Mouse (Mus musculus) heart, adult 18-20 months (tissue): ENCODE data around the gene Slc12a3. TPM values are rescaled to one million over a fixed set of nuclear protein-coding genes. Genes with fewer than 3 reads are reported as not detected.

Source experiments
- DNase-seq, 2 experiments: peaks; one replicate each; pipeline ENCODE4 v3.0.0; 2021 to 2022; ENCODE audit warnings: mixed read lengths in 1 of 2
- total RNA-seq, 2 experiments: library from RNA; stranded (reverse); gene quantifications; 2 replicates each; pipeline ENCODE4 v1.2.3; 2021

Slc12a3 gene
- total RNA-seq, 2 experiments from 2014 or later = 0.12 to 0.41 TPM

DNA sequence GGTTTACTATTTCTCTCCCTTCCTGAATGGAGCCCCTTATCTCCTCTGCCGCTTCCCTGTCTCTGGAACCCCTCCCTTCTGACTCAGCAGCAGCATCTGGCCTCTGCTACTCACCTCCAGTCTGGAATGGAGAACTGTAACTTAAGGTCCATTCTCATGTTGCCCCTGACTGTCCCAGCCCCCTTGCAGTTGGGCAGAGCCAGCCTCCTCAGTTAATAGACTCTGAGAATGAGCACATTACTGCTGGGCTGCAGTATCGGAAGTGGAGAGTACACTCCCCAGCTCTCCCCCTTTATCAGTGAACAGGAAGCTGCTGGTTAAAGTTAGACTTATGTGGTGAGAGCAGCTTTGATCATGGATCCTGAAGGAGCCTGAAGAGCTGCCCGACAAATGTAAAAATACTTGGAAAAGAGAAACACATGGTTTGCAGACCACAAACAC is 46.6 kb downstream of the Slc12a3 start:
- DNase-seq = no peak

DNA sequence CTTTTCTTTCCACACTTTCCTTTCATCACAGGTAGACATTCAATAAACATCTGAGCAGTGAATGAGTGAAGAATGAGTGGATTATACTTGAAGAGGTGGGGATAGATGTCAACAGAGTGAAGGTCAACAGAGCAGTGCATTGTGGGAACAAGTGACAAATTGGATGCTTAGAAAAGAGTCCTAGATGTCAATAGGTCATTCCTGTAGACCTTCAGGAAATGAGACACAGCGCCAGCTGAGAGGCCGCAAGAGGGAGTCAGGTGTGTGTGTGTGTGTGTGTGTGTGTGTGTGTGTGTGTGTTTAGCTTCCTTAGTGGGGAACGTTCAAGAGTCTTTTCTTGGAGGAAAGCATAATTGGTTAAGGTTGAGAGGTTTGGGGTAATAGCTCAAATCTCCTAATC is 47.2 kb downstream of the Slc12a3 start:
- DNase-seq = no peak

DNA sequence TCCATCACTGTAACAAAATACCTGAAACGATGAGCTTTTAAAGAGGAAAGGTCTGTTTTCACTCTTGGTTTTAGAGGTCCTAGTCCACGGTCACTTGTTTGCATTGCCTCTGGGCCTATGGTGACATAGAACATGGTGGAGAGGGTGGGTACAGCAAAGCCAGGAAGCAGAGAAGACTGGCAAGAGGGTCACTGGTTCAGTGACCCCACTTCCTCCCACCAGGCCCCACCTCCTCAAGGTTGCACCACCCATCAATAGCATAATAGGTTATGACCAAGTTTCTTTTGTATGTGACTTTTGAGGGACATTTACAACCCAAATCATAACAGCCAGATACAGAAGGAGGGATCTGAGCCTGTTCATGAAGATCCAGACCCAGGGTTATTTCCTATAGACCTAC is 47.6 kb downstream of the Slc12a3 start:
- no peak for DNase-seq

DNA sequence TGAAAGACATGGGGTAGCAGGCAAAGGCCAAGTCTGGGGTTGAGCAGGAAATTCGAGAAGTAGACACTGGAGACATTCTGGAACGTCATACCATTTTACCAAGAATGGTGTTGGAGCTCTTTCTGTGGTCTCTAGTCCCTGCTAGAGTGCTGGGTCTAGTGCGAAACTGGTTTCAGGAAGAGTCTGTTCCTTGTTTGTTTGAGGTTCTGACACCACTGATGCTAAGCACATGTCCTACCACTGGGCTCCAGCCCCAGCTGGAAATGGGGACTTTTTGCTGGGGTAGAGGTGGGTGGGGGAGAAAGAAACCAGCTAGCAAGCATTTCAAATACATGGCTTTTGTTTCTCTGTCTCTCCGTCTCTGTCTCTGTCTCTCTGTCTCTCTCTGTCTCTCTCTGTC is 48.0 kb downstream of the Slc12a3 start:
- peak in 1 of 2 experiments; percentile 69 for DNase-seq

DNA sequence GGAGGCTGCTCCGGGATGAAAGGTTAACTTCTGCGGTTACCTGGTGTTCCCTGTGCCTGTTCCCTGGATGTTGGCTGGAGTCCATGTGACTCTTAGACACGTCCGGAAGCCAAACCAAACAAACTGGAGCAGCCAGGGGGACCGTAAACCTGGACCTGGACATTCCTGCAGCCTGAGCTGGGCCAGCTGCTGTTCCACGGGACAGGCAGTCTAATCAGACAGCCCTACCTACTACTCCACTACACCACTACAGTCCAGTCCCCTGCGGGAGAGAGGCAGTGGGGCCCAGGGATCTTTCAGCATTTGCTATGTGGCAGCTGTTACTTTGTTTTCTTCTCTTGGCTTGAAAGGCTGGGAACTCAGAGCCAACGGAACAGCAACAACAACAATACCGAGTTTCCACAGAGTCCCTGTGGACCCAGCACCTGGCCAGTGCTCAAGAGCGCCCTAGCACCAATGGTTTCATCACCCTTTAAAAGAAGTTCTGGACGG is 48.8 kb downstream of the Slc12a3 start:
- DNase-seq = peak; percentile 82 to 88

DNA sequence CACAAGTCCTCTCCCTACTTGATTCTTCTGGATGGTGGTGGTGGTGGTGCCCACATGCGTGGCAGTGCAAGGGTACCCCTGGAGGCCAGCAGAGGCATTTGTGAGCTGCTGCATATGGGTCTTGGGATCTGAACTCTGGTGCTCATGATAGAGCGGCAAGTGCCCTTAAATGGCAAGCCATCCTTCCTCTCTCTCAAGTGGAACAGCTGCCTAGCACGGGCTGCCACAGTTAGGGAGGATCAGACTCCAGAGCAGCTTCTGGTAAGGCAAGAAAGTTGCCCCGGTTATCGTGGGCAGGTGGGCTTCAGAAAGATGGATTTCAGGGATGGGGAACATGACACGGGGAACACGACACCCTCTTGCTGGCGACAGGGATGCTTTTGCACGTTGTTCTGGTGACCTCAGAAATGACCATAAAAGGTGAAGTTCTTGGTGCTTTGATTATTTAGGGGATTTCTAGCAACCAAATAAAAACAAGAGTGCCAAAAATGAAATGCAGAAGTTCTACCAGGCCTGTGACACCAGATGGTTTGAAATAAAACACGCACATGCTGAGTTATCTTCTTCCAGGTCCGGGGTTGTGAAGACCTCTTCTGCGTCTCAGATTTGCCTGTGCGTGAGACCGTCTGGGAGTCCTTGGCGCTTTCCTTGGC is 49.9 kb downstream of the Slc12a3 start:
- no peak for DNase-seq

DNA sequence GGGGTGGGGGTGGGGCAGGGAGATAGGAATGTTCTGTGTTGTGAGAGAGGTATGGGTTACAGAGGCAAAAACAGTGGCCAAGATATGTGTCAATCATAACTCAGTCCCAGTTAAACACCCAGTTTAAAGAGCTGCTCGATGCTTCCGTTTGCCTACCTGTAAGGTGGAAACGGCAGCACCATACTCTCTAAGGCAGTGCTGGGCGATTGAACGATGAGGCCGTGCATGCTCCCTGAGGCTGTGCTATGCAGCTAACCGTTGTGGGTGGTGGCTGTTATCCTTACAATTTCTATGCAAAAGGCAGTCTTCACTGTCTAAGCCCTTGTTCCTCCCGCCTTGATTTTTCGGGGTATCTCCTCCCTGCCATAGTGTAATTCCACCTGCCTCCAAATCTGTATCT is 50.7 kb downstream of the Slc12a3 start:
- DNase-seq = no peak

DNA sequence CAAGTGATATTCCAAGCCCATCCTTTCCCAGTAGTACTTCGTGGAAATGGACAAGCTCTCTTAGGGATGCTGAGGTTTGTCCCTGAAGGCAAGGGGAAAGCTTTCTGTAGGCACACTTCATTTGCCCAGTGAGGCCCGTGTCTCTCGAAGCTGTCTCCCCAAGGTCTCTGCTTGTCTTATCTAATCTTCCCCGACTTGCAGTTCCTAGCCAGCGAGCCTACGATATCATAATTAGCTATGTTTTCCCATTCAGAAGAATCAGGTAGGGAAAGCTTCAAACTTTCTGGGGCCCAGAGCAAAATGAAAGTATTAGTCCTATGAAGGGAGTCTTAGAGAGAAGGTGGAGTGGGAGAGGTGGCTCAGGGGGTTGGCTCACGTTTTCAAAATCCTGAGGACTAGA is 55.2 kb downstream of the Slc12a3 start:
- DNase-seq = no peak

DNA sequence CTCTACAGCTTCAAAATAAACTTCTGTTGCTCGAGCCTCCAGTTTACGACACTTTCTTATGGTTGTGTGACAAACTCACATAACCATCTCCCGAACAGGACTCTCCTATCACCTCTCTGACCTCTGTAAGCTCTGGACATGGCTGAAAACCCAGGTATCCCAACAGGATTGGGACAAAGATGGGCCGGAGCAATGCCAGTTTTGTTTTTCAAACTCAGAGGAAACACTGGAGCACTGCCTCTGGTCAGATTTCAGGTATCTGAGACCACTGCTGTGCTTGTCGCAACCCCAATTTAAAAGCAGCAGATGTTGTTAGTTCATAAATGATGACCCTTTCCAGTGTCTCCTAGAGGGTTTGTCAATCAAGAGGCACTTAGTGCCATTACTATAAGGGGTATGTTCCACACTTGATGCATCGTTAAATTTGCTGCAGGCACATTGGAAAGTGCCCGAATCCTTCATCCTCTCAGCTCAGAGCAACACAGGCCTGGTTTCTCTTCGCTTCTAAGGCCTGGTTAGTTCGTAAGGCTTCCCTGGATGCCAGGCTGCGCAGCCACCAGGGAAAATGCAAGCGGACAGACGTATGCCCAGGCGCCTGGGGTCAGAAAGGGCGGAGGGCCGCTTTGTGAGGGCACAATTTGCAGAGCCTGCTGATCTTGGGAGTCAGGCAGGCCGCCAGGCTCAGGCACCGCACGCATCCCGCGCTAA is 56.7 kb downstream of the Slc12a3 start:
- no peak for DNase-seq

DNA sequence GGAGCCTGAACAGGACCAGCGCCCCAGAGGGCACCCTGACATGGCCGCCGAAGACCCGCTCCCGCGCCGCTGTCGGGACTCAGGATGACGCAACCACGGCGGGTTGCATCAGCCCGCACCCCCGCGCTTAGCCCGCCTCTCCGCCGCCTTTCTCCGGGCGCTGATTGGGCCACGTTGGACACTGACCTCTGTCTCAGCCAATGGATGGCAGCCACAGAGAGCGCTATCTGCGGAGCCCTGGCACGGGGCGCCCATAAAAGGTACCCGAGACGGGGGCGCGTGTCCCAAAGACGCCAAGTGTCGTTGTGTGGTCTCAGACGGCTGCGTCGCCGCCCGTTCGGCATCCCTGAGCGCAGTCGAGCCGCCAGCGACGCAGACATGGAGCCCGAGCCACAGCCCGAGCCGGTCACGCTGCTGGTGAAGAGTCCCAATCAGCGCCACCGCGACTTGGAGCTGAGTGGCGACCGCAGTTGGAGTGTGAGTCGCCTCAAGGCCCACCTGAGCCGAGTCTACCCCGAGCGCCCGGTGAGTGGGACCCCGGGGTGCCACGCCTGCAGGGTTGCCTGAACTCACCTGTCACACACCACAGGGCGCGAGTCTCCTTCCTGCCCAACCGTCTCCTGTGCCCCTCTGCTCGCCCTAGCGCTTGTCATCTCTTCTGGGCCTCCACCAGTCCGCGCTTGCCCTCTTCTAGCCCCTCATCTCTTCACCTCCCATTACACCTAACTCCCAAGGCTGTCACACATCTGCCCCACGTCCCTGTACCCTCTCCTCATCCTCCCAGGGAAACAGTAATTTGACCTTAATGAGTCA is 57.4 kb downstream of the Slc12a3 start, which contains the start of gene Herpud1:
TSS of gene Herpud1 (plus strand) at position 225 of the 813 bp plus-strand sequence.
- DNase-seq = peak; percentile 99

DNA sequence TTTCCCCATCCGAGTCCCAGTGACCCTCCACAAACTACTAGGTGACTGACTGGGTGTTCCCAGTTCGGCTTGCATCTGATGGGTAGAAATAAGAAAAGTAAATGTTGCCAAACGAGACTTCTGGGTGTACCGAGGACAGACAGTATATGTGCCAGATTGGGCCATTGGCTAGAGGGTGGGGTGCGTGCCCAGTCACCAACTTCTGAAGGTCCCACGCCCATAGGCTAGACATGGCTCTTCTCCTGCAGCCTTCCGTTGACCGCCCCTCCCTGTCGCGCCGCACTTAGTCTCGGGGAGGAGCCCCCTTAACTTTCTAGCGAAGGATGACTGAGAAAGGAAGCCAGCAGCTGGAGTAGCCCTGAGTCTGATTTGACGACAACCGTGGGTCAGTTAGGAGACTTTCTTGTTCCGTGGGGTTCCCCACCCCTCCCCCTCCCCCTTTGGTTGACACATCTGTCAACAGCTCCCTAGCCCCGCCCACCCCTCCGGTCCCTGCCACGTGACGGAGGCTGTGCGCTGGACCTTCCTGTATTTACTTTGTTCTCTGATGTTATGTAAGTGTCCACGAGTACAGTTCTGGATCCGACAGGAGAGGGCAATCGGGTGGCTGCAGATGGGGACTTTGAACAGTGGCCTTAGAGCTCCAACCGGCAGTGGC is 58.2 kb downstream of the Slc12a3 start:
- peak; percentile 91 to 94 for DNase-seq

DNA sequence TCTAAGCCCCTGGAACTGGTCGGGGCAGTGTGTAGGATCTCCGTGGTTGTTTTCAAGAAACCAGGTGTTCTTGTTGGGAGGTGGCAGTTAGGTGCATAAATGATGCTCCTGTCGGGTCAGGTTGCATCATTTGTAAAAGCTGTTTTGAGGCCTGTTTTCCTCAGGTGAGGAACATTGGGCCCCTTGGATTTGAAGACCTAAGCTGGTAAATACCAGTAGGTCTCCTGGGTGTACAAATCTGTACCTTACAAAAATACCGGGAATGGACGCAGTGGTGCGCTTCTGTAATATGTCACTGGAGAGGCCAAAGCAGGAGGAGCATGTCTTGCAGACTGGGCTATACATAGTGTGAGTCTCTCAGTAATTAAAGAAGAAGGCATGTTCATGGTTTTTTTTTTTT is 58.8 kb downstream of the Slc12a3 start:
- DNase-seq = no peak

DNA sequence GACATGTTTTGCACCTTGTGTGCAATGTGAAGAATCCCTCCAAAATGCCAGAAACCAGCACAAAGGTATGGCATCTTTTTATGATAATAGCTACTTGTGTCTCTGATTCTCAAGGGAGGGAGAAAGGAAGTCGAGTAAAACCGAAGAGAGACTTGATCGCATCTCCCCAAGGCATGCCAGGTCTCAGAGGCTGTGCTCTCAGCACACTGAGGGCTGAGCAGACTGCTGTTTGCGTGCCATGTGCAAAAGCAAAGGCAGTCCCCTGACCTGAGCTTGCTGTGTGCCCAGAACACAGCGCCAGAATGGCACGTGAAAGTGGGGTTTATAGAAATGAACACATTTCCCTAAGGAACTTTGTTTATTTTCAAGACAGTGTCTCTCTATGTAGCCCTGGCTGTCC is 60.5 kb downstream of the Slc12a3 start:
- no peak for DNase-seq

DNA sequence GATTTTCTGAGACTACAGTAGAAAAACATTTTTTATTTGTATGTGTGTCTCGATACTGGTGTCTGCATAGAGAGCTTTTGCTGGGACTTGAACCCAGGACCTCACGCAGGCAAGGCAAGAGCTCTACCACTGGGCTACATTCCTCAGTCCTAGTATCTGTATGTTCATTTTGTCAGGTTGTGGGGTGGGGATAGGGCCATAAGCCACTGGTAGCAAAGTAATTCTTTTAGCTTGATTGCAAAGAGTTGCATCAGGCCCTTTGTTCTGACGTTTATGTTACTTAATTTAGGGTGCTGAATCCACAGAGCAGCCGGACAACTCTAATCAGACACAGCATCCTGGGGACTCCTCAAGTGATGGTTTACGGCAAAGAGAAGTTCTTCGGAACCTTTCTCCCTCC is 61.4 kb downstream of the Slc12a3 start:
- no peak for DNase-seq

DNA sequence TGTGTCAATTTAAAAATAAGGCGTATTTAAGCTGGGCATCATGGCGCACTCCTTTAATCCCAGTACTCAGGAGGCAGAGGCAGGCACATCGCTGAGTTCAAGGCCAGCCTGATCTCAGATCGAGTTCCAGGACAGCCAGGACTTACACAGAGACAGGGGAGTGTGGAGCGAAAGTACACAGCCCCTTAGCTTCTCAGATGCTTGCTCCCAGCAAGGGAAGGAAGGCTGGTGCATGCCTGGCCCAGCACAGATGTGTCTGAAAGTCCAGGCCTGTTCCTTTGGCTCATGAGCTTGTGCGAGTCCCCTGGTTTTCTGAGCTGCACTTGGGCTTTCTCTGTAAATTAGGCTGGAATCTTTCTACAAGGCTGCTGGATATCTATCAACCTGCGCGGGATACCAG is 61.9 kb downstream of the Slc12a3 start:
- DNase-seq = no peak

DNA sequence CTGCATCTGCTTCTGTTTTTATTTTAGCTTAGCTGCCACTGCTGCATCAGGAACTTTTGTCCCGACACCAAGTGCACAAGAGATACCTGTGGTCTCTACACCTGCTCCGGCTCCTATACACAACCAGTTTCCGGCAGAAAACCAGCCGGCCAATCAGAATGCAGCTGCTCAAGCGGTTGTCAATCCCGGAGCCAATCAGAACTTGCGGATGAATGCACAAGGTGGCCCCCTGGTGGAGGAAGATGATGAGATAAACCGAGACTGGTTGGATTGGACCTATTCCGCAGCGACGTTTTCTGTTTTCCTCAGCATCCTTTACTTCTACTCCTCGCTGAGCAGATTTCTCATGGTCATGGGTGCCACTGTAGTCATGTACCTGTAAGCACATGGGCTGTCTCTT is 63.1 kb downstream of the Slc12a3 start:
- peak; percentile 58 to 78 for DNase-seq

DNA sequence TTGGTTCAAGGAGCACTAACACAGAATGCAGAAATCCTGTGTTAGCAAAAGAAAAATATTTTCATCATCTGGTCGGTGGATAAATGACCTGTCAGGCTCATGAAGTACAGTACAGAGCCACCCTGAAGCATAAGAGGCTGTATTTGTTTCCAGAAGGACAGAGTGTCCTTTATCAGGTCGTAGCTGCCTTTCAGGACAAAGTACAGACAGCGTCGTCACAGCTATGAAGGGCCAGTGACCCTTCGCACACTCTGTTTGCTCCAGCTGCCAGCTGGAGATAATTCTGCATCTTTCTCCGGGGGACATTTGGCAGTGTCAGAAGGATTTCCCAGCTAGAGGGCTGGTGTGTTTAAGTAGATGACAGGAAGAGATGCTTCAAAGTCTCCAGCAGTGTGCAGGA is 63.6 kb downstream of the Slc12a3 start:
- peak in 1 of 2 experiments; percentile 45 for DNase-seq

DNA sequence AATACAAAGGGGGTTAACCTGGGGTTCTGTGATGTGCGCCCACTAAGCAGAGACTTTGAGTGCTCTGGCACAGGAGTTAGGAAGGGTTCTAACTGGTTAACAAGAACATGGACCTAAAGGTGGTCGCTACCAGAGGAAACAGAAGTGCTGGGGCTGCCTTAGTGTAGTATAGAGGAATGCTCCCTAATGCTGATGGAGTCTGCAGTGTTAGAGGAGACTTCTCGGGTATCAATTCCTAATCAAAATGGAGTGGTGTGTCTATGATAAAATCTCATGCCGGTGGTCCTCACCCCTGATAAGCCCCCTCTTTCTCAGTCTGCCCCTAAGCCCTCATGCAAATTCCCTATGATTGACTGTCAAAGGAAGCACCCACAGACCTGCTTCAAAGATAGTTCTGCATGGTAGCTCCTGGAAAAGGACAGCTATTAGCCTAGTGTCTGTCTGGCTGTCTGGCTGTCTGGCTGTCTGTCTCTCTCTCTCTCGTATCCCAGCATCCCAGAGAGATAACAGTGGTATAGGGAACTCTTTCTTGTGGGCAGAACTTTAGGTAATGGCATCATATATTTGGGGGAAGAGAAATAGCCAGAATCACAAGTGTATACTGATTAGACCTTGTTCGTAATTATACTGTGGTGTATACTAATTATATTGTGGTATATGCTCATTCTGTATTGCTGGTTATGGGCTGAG is 67.0 kb downstream of the Slc12a3 start:
- no peak for DNase-seq

DNA sequence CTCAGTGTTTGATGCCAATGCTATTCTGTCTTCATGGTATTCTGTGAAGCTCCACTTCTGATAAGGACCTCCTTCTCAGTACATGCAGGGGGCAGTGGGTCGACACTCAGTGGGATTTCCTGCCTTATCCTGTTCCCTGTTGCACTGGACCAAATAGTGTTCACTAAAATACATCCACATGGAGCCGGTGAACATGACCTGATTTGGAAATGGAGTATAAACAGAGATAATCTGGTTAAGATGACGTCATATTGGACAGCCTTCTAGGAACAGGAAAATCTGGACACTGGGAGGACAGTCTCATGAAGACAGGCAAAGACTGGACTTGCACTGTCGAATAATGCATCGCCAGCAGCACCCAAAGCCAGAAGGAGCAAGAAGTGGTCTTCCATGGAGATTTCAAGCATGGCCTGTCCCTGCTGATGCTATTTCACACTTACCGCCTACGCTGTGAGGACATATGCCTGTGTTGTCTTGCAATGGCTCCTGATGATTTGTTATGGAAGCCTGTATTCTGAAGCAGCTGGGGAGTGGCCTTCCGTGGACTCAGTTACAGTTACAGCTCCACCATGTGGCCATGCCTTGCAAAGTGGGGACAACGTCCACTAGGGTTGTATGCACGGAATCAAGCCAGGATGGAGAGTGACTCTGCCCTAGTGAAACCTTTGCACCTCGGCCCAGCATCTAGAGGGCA is 68.1 kb downstream of the Slc12a3 start:
- peak; percentile 62 to 79 for DNase-seq

DNA sequence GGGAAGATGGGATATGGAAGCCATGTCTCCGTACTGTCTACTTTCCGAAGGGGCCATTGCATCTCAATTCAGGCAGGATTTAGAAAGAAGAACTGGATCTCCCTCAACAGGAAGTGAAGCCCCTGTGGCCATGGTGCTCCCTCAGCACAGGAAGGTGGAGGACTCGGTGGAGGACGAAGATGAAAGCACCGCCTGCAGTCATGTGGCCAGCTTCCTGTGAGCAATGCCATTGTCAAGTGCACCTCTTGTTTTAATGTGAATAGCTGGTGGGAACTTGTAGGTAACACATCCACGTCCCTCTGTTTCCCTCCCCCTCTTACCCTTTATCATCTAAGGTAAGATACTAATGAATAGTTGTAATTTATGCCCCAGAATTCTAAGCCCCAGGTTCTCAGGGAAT is 69.6 kb downstream of the Slc12a3 start:
- DNase-seq = no peak

DNA sequence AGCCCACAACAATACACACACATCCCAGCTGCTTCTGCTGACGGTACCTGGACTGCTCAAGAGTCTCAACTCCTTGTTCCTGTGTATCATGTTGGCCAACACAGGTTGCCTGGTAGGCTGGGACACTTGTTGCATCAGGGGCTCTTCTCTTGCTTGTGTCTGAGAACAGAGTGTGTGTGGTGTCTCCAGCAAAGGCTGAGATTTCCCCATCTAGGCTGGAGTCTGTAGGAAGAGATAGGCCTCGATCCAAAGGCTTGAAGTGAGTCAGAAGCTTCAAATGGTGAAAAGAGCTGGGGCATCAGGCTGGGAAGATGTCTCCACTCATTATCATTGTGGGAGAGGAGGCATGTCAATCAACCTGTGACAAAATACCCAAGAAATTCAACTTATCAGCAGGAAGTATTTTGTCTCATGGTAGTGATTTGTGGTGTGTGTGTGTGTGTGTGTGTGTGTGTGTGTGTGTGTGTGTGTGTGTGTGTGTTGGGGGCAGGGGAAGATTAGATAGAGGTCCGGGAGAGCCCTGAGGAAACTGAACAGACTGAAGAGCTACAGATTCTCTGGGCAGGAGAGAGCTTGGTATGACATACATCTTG is 70.5 kb downstream of the Slc12a3 start:
- DNase-seq = no peak
